Mouse (Mus musculus) midbrain, embryonic 10.5 days (tissue): ENCODE results near the gene Tnfsf9. TPM values are rescaled to one million over a fixed set of nuclear protein-coding genes. Genes with fewer than 3 reads are reported as not detected.
"Not testable (repeated sequence)": the region's sequence is repeated elsewhere in the genome, so short reads cannot be mapped to it uniquely, and the experiment has no call there.

Source experiments
- DNase-seq: peaks from one replicate; pipeline ENCODE4 v3.0.0-alpha.2; 2017; ENCODE audit warnings: low spot score
- H3K27ac ChIP-seq: fragments of 300-500 bp; sonication (generic); replicated peaks from 2 replicates; pipeline ENCODE4 v1.5.1; 2016; ENCODE audit warnings: mild to moderate bottlenecking
- H3K27me3 ChIP-seq: fragments of 300-500 bp; sonication (generic); 2 replicates; pipeline ENCODE4 v1.6.1; 2016; ENCODE audit warnings: low read depth, mild to moderate bottlenecking; ENCODE audit not compliant: poor library complexity, severe bottlenecking
- H3K36me3 ChIP-seq: fragments of 300-500 bp; sonication (generic); 2 replicates; pipeline ENCODE4 v1.6.1; 2016; ENCODE audit warnings: mild to moderate bottlenecking, moderate library complexity
- H3K4me1 ChIP-seq: fragments of 300-500 bp; sonication (generic); 2 replicates; pipeline ENCODE4 v1.6.1; 2016
- H3K4me3 ChIP-seq: fragments of 300-500 bp; sonication (generic); 2 replicates; pipeline ENCODE4 v1.5.1; 2016; ENCODE audit warnings: mild to moderate bottlenecking, moderate library complexity
- H3K9me3 ChIP-seq: fragments of 300-500 bp; sonication (generic); replicated peaks from 2 replicates; pipeline ENCODE4 v1.6.1; 2016; ENCODE audit warnings: mild to moderate bottlenecking
- WGBS: fragments of 180-500 bp; shearing (Covaris S2); methylation state at CpG from one replicate; pipeline ENCODE4 v1.1.7; 2016; 5-methylcytosine and 5-hydroxymethylcytosine counted together
- polyA plus RNA-seq: library from polyadenylated mRNA; unstranded; fragments of >200 nt; fragmentation: Nextera tagmentation; extraction: Ambion mirVana; gene quantifications from 2 replicates; pipeline ENCODE4 v1.2.1, GENCODE M21; 2016

Tnfsf9 gene
- polyA plus RNA-seq, 1 experiment from 2014 or later, result 12.3 TPM

GRCm38 (mm10) chr17:57123192-57124118, 18.3 kb downstream of the Tnfsf9 start:
- 90% methylated on average over 11 of the region's 11 CpGs for WGBS
- Histone ChIP-seq H3K27ac (no peak overlapping the region), H3K9me3 (no peaks in the 10 kb centered on the region), H3K27me3 (no peaks in the 10 kb centered on the region), H3K4me3 (no peak overlapping the region), H3K4me1 (peaks cover 7% of the 10 kb centered on the region), H3K36me3 (no peaks in the 10 kb centered on the region)
- DNase-seq, result no peak

- WGBS, result 88% methylated on average over 4 of the region's 4 CpGs
- no peaks in the 10 kb centered on the region for H3K36me3 ChIP-seq
- H3K27ac ChIP-seq, result no peak overlapping the region
- no peak overlapping the region for H3K4me3 ChIP-seq
- H3K27me3 ChIP-seq, result no peaks in the 10 kb centered on the region
- H3K9me3 ChIP-seq, result no peaks in the 10 kb centered on the region
- no peak for DNase-seq
- H3K4me1 ChIP-seq, result no peaks in the 10 kb centered on the region
Measured at GRCm38 (mm10) chr17:57124792-57125191, 19.7 kb downstream of the Tnfsf9 start.

GRCm38 (mm10) chr17:57125853-57126622, 20.9 kb downstream of the Tnfsf9 start:
- Histone ChIP-seq H3K4me1 (no peaks in the 10 kb centered on the region), H3K27ac (no peak overlapping the region), H3K9me3 (no peaks in the 10 kb centered on the region), H3K36me3 (no peaks in the 10 kb centered on the region), H3K27me3 (no peaks in the 10 kb centered on the region), H3K4me3 (no peak overlapping the region)
- DNase-seq, result no peak
- WGBS, result 74% methylated on average over 3 of the region's 3 CpGs

GRCm38 (mm10) chr17:57131793-57132192, 26.7 kb downstream of the Tnfsf9 start:
- no peak for DNase-seq
- no peaks in the 10 kb centered on the region for H3K9me3 ChIP-seq
- no peak overlapping the region for H3K4me3 ChIP-seq
- no peaks in the 10 kb centered on the region for H3K4me1 ChIP-seq
- WGBS, result 90% methylated on average over 1 of the region's 1 CpGs
- no peaks in the 10 kb centered on the region for H3K36me3 ChIP-seq
- no peak overlapping the region for H3K27ac ChIP-seq
- no peaks in the 10 kb centered on the region for H3K27me3 ChIP-seq

- H3K27ac ChIP-seq, H3K4me1 ChIP-seq, H3K9me3 ChIP-seq, DNase-seq, H3K36me3 ChIP-seq, H3K4me3 ChIP-seq, H3K27me3 ChIP-seq: not testable (repeated sequence)
- WGBS, result 25% methylated on average over 3 of the region's 3 CpGs
Measured at GRCm38 (mm10) chr17:57134021-57134420, 28.9 kb downstream of the Tnfsf9 start.

GRCm38 (mm10) chr17:57134693-57135092, 29.6 kb downstream of the Tnfsf9 start:
- Histone ChIP-seq H3K27me3 (no peaks in the 10 kb centered on the region), H3K4me3 (no peak overlapping the region), H3K9me3 (no peaks in the 10 kb centered on the region), H3K27ac (no peak overlapping the region), H3K4me1 (no peaks in the 10 kb centered on the region), H3K36me3 (no peaks in the 10 kb centered on the region)
- DNase-seq, result no peak
- WGBS, result 81% methylated on average over 2 of the region's 2 CpGs

DNA sequence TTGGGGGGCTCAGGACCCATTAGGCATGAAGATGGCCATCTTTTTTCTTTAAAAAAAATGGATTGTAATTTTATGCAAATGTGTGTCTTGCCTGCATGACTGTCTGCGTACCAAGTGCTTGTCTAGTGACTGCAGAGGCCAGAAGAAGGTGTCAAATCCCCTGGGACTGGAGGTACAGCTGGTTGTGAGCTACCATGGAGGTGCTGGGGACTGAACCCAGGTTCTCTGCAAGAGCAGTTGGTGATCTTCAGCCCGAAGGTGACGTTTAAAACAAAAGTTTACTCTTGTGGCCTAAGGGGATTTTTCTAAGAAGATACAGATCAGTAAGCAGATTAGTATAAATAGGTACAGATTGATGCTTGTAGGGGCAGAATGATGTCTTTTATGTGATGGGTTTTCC, 30.5 kb downstream of the Tnfsf9 start:
- 82% methylated on average over 3 of the region's 3 CpGs for WGBS
- no peaks in the 10 kb centered on the region for H3K36me3 ChIP-seq
- no peaks in the 10 kb centered on the region for H3K4me1 ChIP-seq
- no peaks in the 10 kb centered on the region for H3K9me3 ChIP-seq
- no peak for DNase-seq
- no peak overlapping the region for H3K4me3 ChIP-seq
- no peaks in the 10 kb centered on the region for H3K27me3 ChIP-seq
- no peak overlapping the region for H3K27ac ChIP-seq

- no peak for DNase-seq
- Histone ChIP-seq H3K27ac (no peak overlapping the region), H3K36me3 (no peaks in the 10 kb centered on the region), H3K4me1 (no peaks in the 10 kb centered on the region), H3K9me3 (no peaks in the 10 kb centered on the region), H3K27me3 (no peaks in the 10 kb centered on the region), H3K4me3 (no peak overlapping the region)
- WGBS, result 88% methylated on average over 4 of the region's 4 CpGs
Measured at GRCm38 (mm10) chr17:57138676-57139075, 33.6 kb downstream of the Tnfsf9 start.

DNA sequence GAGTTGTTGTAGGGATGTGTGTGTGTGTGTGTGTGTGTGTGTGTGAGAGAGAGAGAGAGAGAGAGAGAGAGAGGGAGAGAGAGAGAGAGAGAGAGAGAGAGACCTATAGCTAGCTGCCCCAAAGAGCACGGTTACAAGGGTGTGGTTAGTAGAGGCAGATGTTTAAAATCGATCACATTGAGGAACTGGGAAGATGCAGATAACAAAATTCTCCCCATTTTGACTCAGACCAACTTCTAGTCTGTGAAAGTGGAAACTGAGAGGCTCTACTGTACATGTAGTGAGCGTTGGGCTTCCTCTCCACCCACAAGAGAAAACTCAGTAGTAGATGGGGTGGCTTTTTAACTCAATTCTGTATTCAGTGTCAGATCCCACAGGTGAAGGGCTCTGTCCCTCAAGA, 34.6 kb downstream of the Tnfsf9 start:
- Histone ChIP-seq H3K9me3 (no peaks in the 10 kb centered on the region), H3K4me3 (no peak overlapping the region), H3K4me1 (no peaks in the 10 kb centered on the region), H3K27me3 (no peaks in the 10 kb centered on the region), H3K36me3 (no peaks in the 10 kb centered on the region), H3K27ac (no peak overlapping the region)
- 97% methylated on average over 3 of the region's 3 CpGs for WGBS
- DNase-seq, result no peak

DNA sequence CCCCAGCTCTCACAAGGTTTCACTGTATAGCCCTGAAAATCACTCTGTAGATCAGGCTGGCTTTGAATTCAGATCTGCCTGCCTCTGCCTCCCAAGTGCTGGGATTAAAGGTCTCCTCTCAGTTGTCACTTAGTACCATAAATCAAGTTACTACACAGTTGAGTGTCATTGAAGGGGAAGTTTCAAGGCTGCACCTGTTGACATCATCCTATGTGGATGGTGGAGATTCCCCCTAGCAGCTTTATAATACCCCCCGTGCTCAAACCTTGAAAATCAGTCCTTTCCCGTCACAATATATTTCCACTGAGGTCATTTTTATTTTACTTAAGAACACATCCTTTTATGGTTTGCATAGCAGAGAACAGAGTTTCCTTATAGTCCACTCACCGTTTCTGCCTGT, 38.6 kb downstream of the Tnfsf9 start:
- Histone ChIP-seq H3K4me1 (peaks cover 2% of the 10 kb centered on the region; the same call in 1 of the 2 replicates), H3K9me3 (no peaks in the 10 kb centered on the region), H3K27ac (no peak overlapping the region), H3K27me3 (peaks cover 28% of the 10 kb centered on the region), H3K4me3 (no peak overlapping the region), H3K36me3 (no peaks in the 10 kb centered on the region)
- DNase-seq, result no peak
- WGBS, result 84% methylated on average over 3 of the region's 3 CpGs

DNA sequence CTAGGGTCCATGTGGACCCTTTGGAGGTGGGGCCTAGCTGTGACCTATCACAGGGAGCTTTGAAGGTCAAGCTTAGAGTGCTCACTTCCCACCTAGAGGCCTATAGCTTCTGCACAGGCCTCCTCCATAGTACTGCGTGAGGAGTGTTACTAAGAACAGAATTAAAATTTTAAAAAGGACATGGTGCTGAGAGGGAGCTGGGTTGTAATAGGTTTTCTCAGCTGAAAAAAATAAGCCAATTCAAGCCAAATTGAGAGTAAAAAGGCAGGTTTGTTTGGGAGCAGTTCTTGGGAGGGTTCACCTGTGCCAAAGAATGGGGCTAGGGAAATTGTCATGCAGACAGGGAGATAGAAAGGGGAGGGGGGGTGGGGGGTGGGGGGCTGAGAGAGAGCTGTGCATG, 40.0 kb downstream of the Tnfsf9 start:
- Histone ChIP-seq H3K27me3 (peaks cover 42% of the 10 kb centered on the region), H3K4me3 (no peak overlapping the region), H3K9me3 (no peaks in the 10 kb centered on the region), H3K36me3 (no peaks in the 10 kb centered on the region), H3K4me1 (peaks cover 12% of the 10 kb centered on the region), H3K27ac (no peak overlapping the region)
- WGBS, result 63% methylated on average over 1 of the region's 1 CpGs
- no peak for DNase-seq

- no peak for DNase-seq
- peaks cover 17% of the 10 kb centered on the region for H3K4me1 ChIP-seq
- no peaks in the 10 kb centered on the region for H3K36me3 ChIP-seq
- peaks cover 54% of the 10 kb centered on the region for H3K27me3 ChIP-seq
- WGBS, result 69% methylated on average over 4 of the region's 4 CpGs
- no peak overlapping the region for H3K27ac ChIP-seq
- H3K4me3 ChIP-seq, result no peak overlapping the region
- H3K9me3 ChIP-seq, result peaks cover 13% of the 10 kb centered on the region; the same call in 1 of the 2 replicates
Measured at GRCm38 (mm10) chr17:57148343-57148742, 43.2 kb downstream of the Tnfsf9 start.
